Mouse (Mus musculus): ENCODE measurements around the gene Flot2.

DNA sequence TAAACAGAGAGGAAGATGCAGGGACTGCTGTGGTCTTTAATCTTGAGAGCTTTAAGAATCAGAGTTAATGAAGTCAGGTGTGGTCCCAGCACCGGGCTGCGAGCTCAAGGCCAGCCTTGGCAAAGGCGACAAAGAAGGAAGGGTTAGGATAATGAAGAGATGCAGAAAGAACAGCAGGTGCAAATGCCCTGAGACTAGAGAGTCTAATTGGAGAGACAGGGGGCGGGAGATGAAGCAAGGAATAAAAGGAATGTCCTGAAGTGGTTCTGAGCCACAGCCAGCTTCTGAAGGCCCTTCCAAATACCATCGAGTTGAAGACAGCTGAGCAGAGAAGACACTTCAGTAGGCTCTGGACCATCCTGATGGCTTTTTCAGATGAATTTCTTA is 4.9 kb upstream of the Flot2 start:
- TF ChIP-seq POLR2A (IDR thresholded peaks at IDR 0.05; ENCODE audit: low read depth, low read length): no peak
- TF ChIP-seq CTCF (IDR thresholded peaks at IDR 0.05; ENCODE audit: borderline replicate concordance, insufficient read depth, low read length): no peak
